Mouse (Mus musculus): ENCODE measurements at regions not wholly inside any gene's neighbourhood (a gene's known extent, or its start where the extent isn't known, plus 50 kb on each side); places are given as distances from the start of the nearest gene placed in this dataset.
"Not testable (repeated sequence)": the region's sequence is repeated elsewhere in the genome, so short reads cannot be mapped to it uniquely, and the experiment has no call there.

- intact Hi-C loops (cut with DNase I; ENCODE audit: low total_unique reads), result not testable (repeated sequence)
- DNase-seq, result peak; percentile 19
Observed at GRCm38 (mm10) chr12:19387706-19388105, 566.6 kb upstream of the Gm21863 start.

All from gastrocnemius, postnatal 14 days (tissue).